In genomic region chr5:106853284-106853683, GRCm38 (mm10) we compare ENCODE assay signal across 20 mouse cellular contexts.
DNase-seq lines count a peak whose midpoint lies in the region; ATAC-seq and TF ChIP-seq lines count a peak whose summit lies in the region.
"Had no signal": no experiment of that assay in that cellular context is flagged by ENCODE, and none has a peak within 500 bp of the region (broad histone marks: within the 10 kb centered on the region; RNA-seq: fewer than 3 reads in every experiment).

No protein-coding gene starts in this region.

- no peak for TF ChIP-seq RAD21 in MEL (IDR thresholded peaks at IDR 0.05; ENCODE audit: low read depth, low read length)

- no peaks in the 10 kb centered on the region for H3K9me3 ChIP-seq in liver, embryonic 14.5 days (ENCODE audit: control insufficient read depth, low read length)
- no peaks in the 10 kb centered on the region for H3K9me3 ChIP-seq in MEL (replicated peaks; ENCODE audit: insufficient read depth, low read length)
- H3K9me3 ChIP-seq: embryonic facial prominence, embryonic 12.5 days; G1E; hindbrain, embryonic 12.5 days; kidney, embryonic 15.5 days; neural tube, embryonic 12.5 days had no signal

- no peaks in the 10 kb centered on the region for H3K36me3 ChIP-seq in liver, embryonic 14.5 days (replicated peaks; ENCODE audit: control insufficient read depth, insufficient read depth, low read depth)
- H3K36me3 ChIP-seq in MEL (ENCODE audit: control insufficient read depth in 1 of 2, insufficient read depth in 2 of 2, low read length in 2 of 2), result no peaks in the 10 kb centered on the region
- H3K36me3 ChIP-seq: embryonic facial prominence, embryonic 12.5 days; G1E; hindbrain, embryonic 12.5 days; kidney, embryonic 15.5 days; neural tube, embryonic 12.5 days had no signal

- peak; percentile 9 to 29 (median 15) for DNase-seq in liver, embryonic 14.5 days (ENCODE audit: low read depth in 3 of 3, low spot score in 3 of 3)
- DNase-seq in liver, result no peak
- DNase-seq in MEL (ENCODE audit: low read depth, low spot score), result peak; percentile 66
- peak; percentile 19 for DNase-seq in brain, adult 2 months (ENCODE audit: low read depth, low spot score)
- no peak for DNase-seq in ovary, postnatal 14 days (ENCODE audit: low spot score)
- no peak for DNase-seq in cerebellum, adult 11 months
- DNase-seq in adrenal gland, postnatal 36 days, result no peak
- DNase-seq: B cell, adult 2 months; cerebellum, adult 18-20 months; cerebellum, postnatal 36 days; lung, postnatal 10 days; thymus, postnatal 36 days had no signal

- no peak for TF ChIP-seq CTCF in liver, embryonic 14.5 days (IDR thresholded peaks at IDR 0.05; ENCODE audit: low read depth)
- TF ChIP-seq CTCF in MEL (IDR thresholded peaks at IDR 0.05 in 2 of 3, conservative IDR thresholded peaks at IDR 0.05 in 1 of 3; ENCODE audit: control insufficient read depth in 1 of 3, insufficient read depth in 1 of 3, low read depth in 2 of 3, low read length in 3 of 3, poor library complexity in 1 of 3, severe bottlenecking in 1 of 3), result no peak

- TF ChIP-seq EP300 in liver, embryonic 14.5 days (IDR thresholded peaks at IDR 0.05; ENCODE audit: low read depth), result no peak; the same call in 1 of the 2 replicates
- TF ChIP-seq EP300 in MEL (IDR thresholded peaks at IDR 0.05; ENCODE audit: low read depth in 1 of 2, low read length in 2 of 2), result peak; percentile 43 to 51; a peak in 3 of 4 replicates

- no peaks in the 10 kb centered on the region for H3K79me2 ChIP-seq in MEL (ENCODE audit: control insufficient read depth, insufficient read depth, low read length, poor library complexity)

- H3K4me1 ChIP-seq in liver, embryonic 14.5 days (replicated peaks; ENCODE audit: control insufficient read depth in 2 of 2, insufficient read depth in 2 of 2, low read length in 1 of 2), result no peaks in the 10 kb centered on the region
- H3K4me1 ChIP-seq in MEL (ENCODE audit: control insufficient read depth in 1 of 2, insufficient read depth in 2 of 2, low read length in 2 of 2), result no peaks in the 10 kb centered on the region
- H3K4me1 ChIP-seq: embryonic facial prominence, embryonic 12.5 days; hindbrain, embryonic 12.5 days; kidney, embryonic 15.5 days; neural tube, embryonic 12.5 days had no signal

- no peak overlapping the region for H3K4me3 ChIP-seq in liver, embryonic 14.5 days (ENCODE audit: insufficient read depth in 1 of 2, low read depth in 2 of 2, low read length in 2 of 2)
- no peak overlapping the region for H3K4me3 ChIP-seq in MEL (ENCODE audit: control insufficient read depth in 1 of 2, insufficient read depth in 1 of 2, low read depth in 2 of 2, low read length in 2 of 2)
- H3K4me3 ChIP-seq: embryonic facial prominence, embryonic 12.5 days; hindbrain, embryonic 12.5 days; kidney, embryonic 15.5 days; neural tube, embryonic 12.5 days had no signal

- no peaks in the 10 kb centered on the region for H3K27me3 ChIP-seq in liver, embryonic 14.5 days (ENCODE audit: control insufficient read depth, insufficient read depth, low read length)
- peaks cover 0 to 3% of the 10 kb centered on the region in 2 experiments; a peak in 2 of 4 replicates for H3K27me3 ChIP-seq in MEL (ENCODE audit: control insufficient read depth in 1 of 2, insufficient read depth in 2 of 2, low read length in 2 of 2)
- H3K27me3 ChIP-seq: embryonic facial prominence, embryonic 12.5 days; hindbrain, embryonic 12.5 days; kidney, embryonic 15.5 days; neural tube, embryonic 12.5 days had no signal

- H3K4me2 ChIP-seq in liver, embryonic 14.5 days (ENCODE audit: low read depth), result no peak overlapping the region
- H3K4me2 ChIP-seq: embryonic facial prominence, embryonic 12.5 days; hindbrain, embryonic 12.5 days; kidney, embryonic 15.5 days; liver, embryonic 11.5 days; neural tube, embryonic 12.5 days had no signal

- 66% methylated on average over 3 of the region's 3 CpGs for WGBS in liver, embryonic 14.5 days (ENCODE audit: insufficient replicate concordance)

- H3K9ac ChIP-seq in liver, embryonic 14.5 days (replicated peaks), result no peak overlapping the region
- no peak overlapping the region for H3K9ac ChIP-seq in MEL (ENCODE audit: control insufficient read depth, low read depth, low read length, poor library complexity, severe bottlenecking)
- H3K9ac ChIP-seq: embryonic facial prominence, embryonic 12.5 days; hindbrain, embryonic 12.5 days; kidney, embryonic 15.5 days; neural tube, embryonic 12.5 days had no signal

- no peak overlapping the region for H3K27ac ChIP-seq in liver, embryonic 14.5 days
- no peak overlapping the region for H3K27ac ChIP-seq in MEL (ENCODE audit: control insufficient read depth, low read depth, low read length)
- H3K27ac ChIP-seq: embryonic facial prominence, embryonic 12.5 days; hindbrain, embryonic 12.5 days; kidney, embryonic 15.5 days; neural tube, embryonic 12.5 days had no signal

- no peak for ATAC-seq in liver, embryonic 14.5 days (ENCODE audit: insufficient read depth)
- ATAC-seq in megakaryocyte, adult 5-6 weeks (ENCODE audit: poor library complexity, severe bottlenecking), result 0 out of 2 replicates have a peak, but pooled peaks have one; percentile 33
- ATAC-seq: forebrain, embryonic 16.5 days had no signal

- TF ChIP-seq POLR2A in MEL (IDR thresholded peaks at IDR 0.05; ENCODE audit: control insufficient read depth in 1 of 2, insufficient read depth in 1 of 2, low read depth in 1 of 2, low read length in 2 of 2, poor library complexity in 1 of 2), result no peak

TF ChIP-seq in MEL, 35 proteins besides CTCF, POLR2A, EP300 and RAD21:
- TF ChIP-seq GATA1 (IDR thresholded peaks at IDR 0.05; ENCODE audit: low read depth, low read length) (peak; percentile 53), USF1 (IDR thresholded peaks at IDR 0.05; ENCODE audit: low read depth, low read length) (no peak), NELFE (IDR thresholded peaks at IDR 0.05; ENCODE audit: low read depth, low read length) (no peak), POLR2AphosphoS5 (IDR thresholded peaks at IDR 0.05; ENCODE audit: borderline replicate concordance, low read depth, low read length) (no peak), HCFC1 (IDR thresholded peaks at IDR 0.05; ENCODE audit: low read depth, low read length) (no peak), KAT2A (conservative IDR thresholded peaks at IDR 0.05; ENCODE audit: low read depth, low read length) (no peak), RCOR1 (IDR thresholded peaks at IDR 0.05; ENCODE audit: low read depth, low read length) (no peak), GABPA (IDR thresholded peaks at IDR 0.05; ENCODE audit: low read depth, low read length) (peak; percentile 73; the same call in 1 of the 2 replicates), ETS1 (IDR thresholded peaks at IDR 0.05; ENCODE audit: low read depth, low read length) (peak; percentile 97), MAFK (IDR thresholded peaks at IDR 0.05; ENCODE audit: borderline replicate concordance, low read depth, low read length) (peak; percentile 94), E2F4 (IDR thresholded peaks at IDR 0.05; ENCODE audit: borderline replicate concordance, low read depth, low read length) (no peak), TCF12 (IDR thresholded peaks at IDR 0.05; ENCODE audit: low read depth, low read length) (no peak), MAX (IDR thresholded peaks at IDR 0.05; ENCODE audit: low read length) (no peak), ZNF384 (IDR thresholded peaks at IDR 0.05; ENCODE audit: low read depth, low read length) (no peak), BHLHE40 (IDR thresholded peaks at IDR 0.05; ENCODE audit: borderline replicate concordance, low read depth, low read length) (no peak), TAL1 (IDR thresholded peaks at IDR 0.05; ENCODE audit: low read length) (no peak), JUND (IDR thresholded peaks at IDR 0.05; ENCODE audit: low read depth, low read length) (peak; percentile 64), CHD1 (IDR thresholded peaks at IDR 0.05; ENCODE audit: low read depth, low read length) (no peak)
TF ChIP-seq in MEL: peak in this region for 5.

Comparison
In these comparisons a context has a peak if more than half of its experiments do, and no peak if none do; other contexts are left out.
1. DNase-seq: peak in liver, embryonic 14.5 days (3 of 3), MEL (single experiment) and brain, adult 2 months (single experiment); none in liver (single experiment), ovary, postnatal 14 days (single experiment), cerebellum, adult 11 months (single experiment) and adrenal gland, postnatal 36 days (0 of 2).